Mouse (Mus musculus): Measurements from ENCODE around the gene Dpyd. TPM values are rescaled to one million over a fixed set of nuclear protein-coding genes. Genes with fewer than 3 reads are reported as not detected.

Dpyd gene
- 25.6 TPM for polyA plus RNA-seq (2014; fragmentation: Illumina TruSeq; extraction: RNeasy Lipid Tissue Mini Kit (QIAGEN cat#74804); ENCODE audit: low read depth, low replicate concordance)

GRCm38 (mm10) chr3:118561554-118562310, at the start of gene Dpyd:
Dpyd (plus strand) TSS chr3:118562129.

